Mouse (Mus musculus): ENCODE measurements around the gene Pdlim4. TPM values are rescaled to one million over a fixed set of nuclear protein-coding genes. Genes with fewer than 3 reads are reported as not detected.

The Pdlim4 gene
- polyA plus RNA-seq, 1 experiment = 22.9 TPM

GRCm38 (mm10) chr11:54082725-54083124 is 13.9 kb upstream of the Pdlim4 start:
- no peaks in the 10 kb centered on the region for H3K4me1 ChIP-seq (ENCODE audit: control insufficient read depth, insufficient read depth, low read length)
- no peak for DNase-seq
- TF ChIP-seq POLR2A (IDR thresholded peaks at IDR 0.05; ENCODE audit: borderline replicate concordance, extremely low read depth, low read depth, low read length) = no peak
- TF ChIP-seq CTCF (IDR thresholded peaks at IDR 0.05; ENCODE audit: insufficient read depth, low read length) = no peak
- no peak overlapping the region for H3K4me3 ChIP-seq (replicated peaks; ENCODE audit: extremely low read depth, low read depth, low read length)
- WGBS = 85% methylated on average over 5 of the region's 5 CpGs

DNA sequence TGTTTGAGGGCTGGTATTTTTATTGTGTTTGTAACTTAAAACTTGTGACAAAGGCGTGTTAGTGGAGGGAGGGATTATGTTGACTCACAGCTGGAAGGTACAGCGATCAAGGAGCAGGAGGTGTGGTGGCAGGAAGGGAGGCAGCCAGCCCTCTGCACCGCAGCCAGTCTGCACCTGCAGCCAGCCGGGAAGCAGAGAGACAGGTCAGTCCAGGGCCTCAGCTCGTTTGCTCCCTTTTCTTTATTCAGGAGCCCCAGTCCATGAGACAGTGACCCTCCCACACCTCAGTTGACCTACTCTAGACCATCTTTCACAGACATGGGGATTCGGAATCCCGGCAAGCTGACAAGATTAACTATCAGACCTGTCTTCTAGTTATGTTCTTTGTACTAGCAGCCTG is 11.6 kb upstream of the Pdlim4 start:
- no peak for DNase-seq
- WGBS = 51% methylated on average over 7 of the region's 7 CpGs
- TF ChIP-seq CTCF (IDR thresholded peaks at IDR 0.05; ENCODE audit: insufficient read depth, low read length) = no peak
- no peak for TF ChIP-seq POLR2A (IDR thresholded peaks at IDR 0.05; ENCODE audit: borderline replicate concordance, extremely low read depth, low read depth, low read length)
- Histone ChIP-seq H3K4me1 (ENCODE audit: control insufficient read depth, insufficient read depth, low read length) (no peaks in the 10 kb centered on the region), H3K4me3 (replicated peaks; ENCODE audit: extremely low read depth, low read depth, low read length) (no peak overlapping the region)

GRCm38 (mm10) chr11:54076101-54076500 is 7.3 kb upstream of the Pdlim4 start:
- no peak for DNase-seq
- no peak for TF ChIP-seq POLR2A (IDR thresholded peaks at IDR 0.05; ENCODE audit: borderline replicate concordance, extremely low read depth, low read depth, low read length)
- Histone ChIP-seq H3K4me1 (ENCODE audit: control insufficient read depth, insufficient read depth, low read length) (peaks cover 5% of the 10 kb centered on the region; the same call in 1 of the 2 replicates), H3K4me3 (replicated peaks; ENCODE audit: extremely low read depth, low read depth, low read length) (no peak overlapping the region)
- 88% methylated on average over 1 of the region's 1 CpGs for WGBS

- no peak overlapping the region for H3K4me3 ChIP-seq (replicated peaks; ENCODE audit: extremely low read depth, low read depth, low read length)
- TF ChIP-seq CTCF (IDR thresholded peaks at IDR 0.05; ENCODE audit: insufficient read depth, low read length) (no peak), POLR2A (IDR thresholded peaks at IDR 0.05; ENCODE audit: borderline replicate concordance, extremely low read depth, low read depth, low read length) (no peak)
- peaks cover 5% of the 10 kb centered on the region; the same call in 1 of the 2 replicates for H3K4me1 ChIP-seq (ENCODE audit: control insufficient read depth, insufficient read depth, low read length)
- no peak for DNase-seq
- WGBS = 77% methylated on average over 6 of the region's 6 CpGs
Observed at GRCm38 (mm10) chr11:54075353-54075752, 6.5 kb upstream of the Pdlim4 start.

DNA sequence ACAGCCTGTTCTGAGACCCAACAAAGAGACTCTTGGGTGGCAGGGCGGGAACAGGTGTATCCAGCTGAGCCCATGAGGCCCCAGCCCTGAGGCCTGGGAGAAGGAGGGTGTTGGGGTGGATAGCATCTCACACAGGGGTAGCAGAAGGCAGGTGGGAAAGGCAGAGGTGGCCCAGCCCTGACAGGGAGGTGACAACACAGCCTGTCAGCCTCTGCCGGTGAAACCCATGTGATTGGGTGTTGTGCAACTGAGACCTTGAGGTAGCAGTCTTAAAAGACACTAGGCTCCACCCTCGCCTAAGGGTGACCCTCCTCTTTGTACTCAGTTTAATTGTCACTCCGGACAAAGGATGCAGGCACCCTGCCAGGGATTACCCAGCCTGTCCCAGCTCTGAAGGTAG is 4.5 kb upstream of the Pdlim4 start:
- DNase-seq = no peak
- TF ChIP-seq POLR2A (IDR thresholded peaks at IDR 0.05; ENCODE audit: borderline replicate concordance, extremely low read depth, low read depth, low read length) = no peak
- no peak for TF ChIP-seq CTCF (IDR thresholded peaks at IDR 0.05; ENCODE audit: insufficient read depth, low read length)
- WGBS = 49% methylated on average over 4 of the region's 4 CpGs

GRCm38 (mm10) chr11:54071726-54072445 is 3.1 kb upstream of the Pdlim4 start:
- Histone ChIP-seq H3K4me1 (ENCODE audit: control insufficient read depth, insufficient read depth, low read length) (peaks cover 9% of the 10 kb centered on the region), H3K4me3 (replicated peaks; ENCODE audit: extremely low read depth, low read depth, low read length) (no peak overlapping the region)
- TF ChIP-seq POLR2A (IDR thresholded peaks at IDR 0.05; ENCODE audit: borderline replicate concordance, extremely low read depth, low read depth, low read length) (no peak), CTCF (IDR thresholded peaks at IDR 0.05; ENCODE audit: insufficient read depth, low read length) (no peak)
- WGBS = 63% methylated on average over 5 of the region's 5 CpGs
- DNase-seq = no peak

More for the DNA sequence above, 4.5 kb upstream of the Pdlim4 start:
- no peak overlapping the region for H3K4me3 ChIP-seq (replicated peaks; ENCODE audit: extremely low read depth, low read depth, low read length)
- peaks cover 9% of the 10 kb centered on the region for H3K4me1 ChIP-seq (ENCODE audit: control insufficient read depth, insufficient read depth, low read length)

DNA sequence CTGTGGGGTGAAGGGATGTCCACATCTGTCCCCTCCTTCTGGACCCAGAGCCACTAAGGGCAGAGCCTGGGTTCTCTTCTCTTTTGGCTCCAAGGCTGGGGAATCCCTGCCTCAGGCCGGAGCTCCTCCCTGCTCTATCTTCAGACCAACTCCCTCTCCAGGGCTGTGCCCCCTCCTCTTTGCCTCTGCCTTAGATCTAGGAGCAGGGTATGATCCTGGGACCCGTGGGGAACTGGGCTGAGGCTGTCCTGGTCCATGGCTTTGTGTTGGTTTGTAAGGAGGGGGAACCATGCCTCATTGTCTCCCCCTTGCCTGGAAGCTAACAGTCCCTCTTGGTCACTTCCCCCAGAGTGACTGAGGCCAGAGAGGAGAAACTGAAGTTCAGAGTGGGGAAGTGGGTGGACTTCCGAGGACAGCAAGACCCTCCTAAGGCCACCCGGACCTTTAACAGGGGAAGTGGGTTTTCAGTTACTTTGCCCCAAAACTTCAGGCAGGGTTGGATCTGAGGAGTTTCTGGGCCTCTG is 756 bp downstream of the Pdlim4 start:
- Histone ChIP-seq H3K4me3 (replicated peaks; ENCODE audit: extremely low read depth, low read depth, low read length) (no peak overlapping the region), H3K4me1 (ENCODE audit: control insufficient read depth, insufficient read depth, low read length) (peaks cover 9% of the 10 kb centered on the region)
- no peak for DNase-seq
- TF ChIP-seq POLR2A (IDR thresholded peaks at IDR 0.05; ENCODE audit: borderline replicate concordance, extremely low read depth, low read depth, low read length) (no peak), CTCF (IDR thresholded peaks at IDR 0.05; ENCODE audit: insufficient read depth, low read length) (no peak)
- 44% methylated on average over 4 of the region's 4 CpGs for WGBS

- Histone ChIP-seq H3K4me1 (ENCODE audit: control insufficient read depth, insufficient read depth, low read length) (peaks cover 6% of the 10 kb centered on the region), H3K4me3 (replicated peaks; ENCODE audit: extremely low read depth, low read depth, low read length) (no peak overlapping the region)
- WGBS = 67% methylated on average over 12 of the region's 12 CpGs
- TF ChIP-seq POLR2A (IDR thresholded peaks at IDR 0.05; ENCODE audit: borderline replicate concordance, extremely low read depth, low read depth, low read length) = no peak
- TF ChIP-seq CTCF (IDR thresholded peaks at IDR 0.05; ENCODE audit: insufficient read depth, low read length) = no peak
- DNase-seq = no peak
Observed at GRCm38 (mm10) chr11:54067318-54067995, 1.4 kb downstream of the Pdlim4 start.

GRCm38 (mm10) chr11:54066400-54066799 is 2.4 kb downstream of the Pdlim4 start:
- WGBS = 74% methylated on average over 5 of the region's 5 CpGs
- Histone ChIP-seq H3K4me1 (ENCODE audit: control insufficient read depth, insufficient read depth, low read length) (peaks cover 6% of the 10 kb centered on the region), H3K4me3 (replicated peaks; ENCODE audit: extremely low read depth, low read depth, low read length) (no peak overlapping the region)
- TF ChIP-seq POLR2A (IDR thresholded peaks at IDR 0.05; ENCODE audit: borderline replicate concordance, extremely low read depth, low read depth, low read length) (no peak), CTCF (IDR thresholded peaks at IDR 0.05; ENCODE audit: insufficient read depth, low read length) (no peak)
- no peak for DNase-seq

DNA sequence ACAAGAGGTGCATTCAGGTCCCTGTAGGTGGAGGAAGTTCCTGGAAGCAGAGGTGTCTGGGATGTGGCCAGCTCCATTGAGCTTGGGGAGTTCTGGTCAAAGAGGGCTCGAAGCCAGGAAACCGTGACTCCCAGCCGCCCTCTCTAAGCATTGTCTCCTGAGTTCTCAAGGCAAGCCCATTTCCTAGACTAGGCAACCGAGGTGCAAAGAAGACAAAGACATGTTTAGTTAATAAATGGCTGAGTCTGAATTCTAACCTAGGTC is 3.0 kb downstream of the Pdlim4 start:
- DNase-seq = no peak
- WGBS = 48% methylated on average over 4 of the region's 4 CpGs
- no peak overlapping the region for H3K4me3 ChIP-seq (replicated peaks; ENCODE audit: extremely low read depth, low read depth, low read length)
- H3K4me1 ChIP-seq (ENCODE audit: control insufficient read depth, insufficient read depth, low read length) = peaks cover 6% of the 10 kb centered on the region
- TF ChIP-seq CTCF (IDR thresholded peaks at IDR 0.05; ENCODE audit: insufficient read depth, low read length) = no peak
- no peak for TF ChIP-seq POLR2A (IDR thresholded peaks at IDR 0.05; ENCODE audit: borderline replicate concordance, extremely low read depth, low read depth, low read length)
